Mouse (Mus musculus) myocyte (in vitro differentiated cells): ENCODE data around the gene Wrnip1. TPM values are rescaled to one million over a fixed set of nuclear protein-coding genes. Genes with fewer than 3 reads are reported as not detected.
A peak's percentile ranks its signal among the peaks of the same experiment; 100 is the strongest.
"Not testable (repeated sequence)": the region's sequence is repeated elsewhere in the genome, so short reads cannot be mapped to it uniquely, and the experiment has no call there.

ENCODE experiments used
- H3K27me3 ChIP-seq: one replicate; pipeline ENCODE4 v1.6.1; 2011; ENCODE audit not compliant: control insufficient read depth, insufficient read depth, insufficient read length
- H3K36me3 ChIP-seq: one replicate; pipeline ENCODE4 v1.6.1; 2011; ENCODE audit not compliant: control insufficient read depth, insufficient read depth
- H3K4me2 ChIP-seq: one replicate; pipeline ENCODE4 v1.6.1; 2011; ENCODE audit warnings: low read depth, control low read depth
- H3K4me3 ChIP-seq: one replicate; pipeline ENCODE4 v1.5.1; 2011; ENCODE audit warnings: mild to moderate bottlenecking, control low read depth, moderate library complexity
- H3K79me2 ChIP-seq: one replicate; pipeline ENCODE4 v1.6.1; 2011; ENCODE audit not compliant: control insufficient read depth, insufficient read depth
- H3ac ChIP-seq: one replicate; pipeline ENCODE4 v1.6.1; 2011; ENCODE audit not compliant: control insufficient read depth, insufficient read length
- CEBPB ChIP-seq: IDR thresholded peaks from 2 replicates; pipeline ENCODE4 v1.6.1; 2011; ENCODE audit warnings: mild to moderate bottlenecking, moderate library complexity; ENCODE audit not compliant: poor library complexity, insufficient read depth, severe bottlenecking
- E2F4 ChIP-seq: IDR thresholded peaks from one replicate; pipeline ENCODE4 v1.6.1; 2011; ENCODE audit warnings: mild to moderate bottlenecking, control low read depth, moderate library complexity; ENCODE audit not compliant: insufficient read depth
- MAX ChIP-seq: IDR thresholded peaks from one replicate; pipeline ENCODE4 v1.6.1; 2011; ENCODE audit warnings: low read depth, mild to moderate bottlenecking, control low read depth
- MYOD1 ChIP-seq, 3 experiments: IDR thresholded peaks; one replicate each; pipeline ENCODE4 v1.6.1; 2011; ENCODE audit warnings: control low read depth in 2 of 3, low read depth in 2 of 3, mild to moderate bottlenecking in 2 of 3, moderate library complexity in 1 of 3; ENCODE audit not compliant: insufficient read length in 2 of 3, control insufficient read depth in 1 of 3
- MYOG ChIP-seq, 3 experiments: IDR thresholded peaks; one replicate each; pipeline ENCODE4 v1.6.1; 2011; ENCODE audit warnings: control low read depth in 2 of 3, low read depth in 2 of 3, mild to moderate bottlenecking in 2 of 3; ENCODE audit not compliant: insufficient read length in 2 of 3, control insufficient read depth in 1 of 3, insufficient read depth in 1 of 3
- POLR2A ChIP-seq: IDR thresholded peaks from one replicate; pipeline ENCODE4 v1.6.1; 2011; ENCODE audit warnings: low read depth, mild to moderate bottlenecking, control low read depth, moderate library complexity; ENCODE audit not compliant: insufficient read length
- POLR2AphosphoS2 ChIP-seq: IDR thresholded peaks from one replicate; pipeline ENCODE4 v1.6.1; 2011; ENCODE audit warnings: low read depth, control low read depth; ENCODE audit not compliant: insufficient read length
- REST ChIP-seq: IDR thresholded peaks from one replicate; pipeline ENCODE4 v1.6.1; 2011; ENCODE audit warnings: mild to moderate bottlenecking, control low read depth, moderate library complexity; ENCODE audit not compliant: insufficient read depth, insufficient read length
- SRF ChIP-seq: IDR thresholded peaks from one replicate; pipeline ENCODE4 v1.6.1; 2011; ENCODE audit warnings: low read depth; ENCODE audit not compliant: control insufficient read depth, insufficient read length
- TCF12 ChIP-seq: IDR thresholded peaks from one replicate; pipeline ENCODE4 v1.6.1; 2011; ENCODE audit warnings: mild to moderate bottlenecking, control low read depth; ENCODE audit not compliant: poor library complexity, insufficient read depth, severe bottlenecking
- TCF3 ChIP-seq: IDR thresholded peaks from one replicate; pipeline ENCODE4 v1.6.1; 2011; ENCODE audit warnings: low read depth, control low read depth; ENCODE audit not compliant: insufficient read length
- USF1 ChIP-seq: IDR thresholded peaks from one replicate; pipeline ENCODE4 v1.6.1; 2011; ENCODE audit warnings: low read depth, mild to moderate bottlenecking, control low read depth, moderate library complexity
- polyA plus RNA-seq: library from polyadenylated mRNA; unstranded; fragments of >200 nt; fragmentation: generic; extraction: Trizol; gene quantifications from one replicate; pipeline ENCODE4 v1.2.1, GENCODE M21; 2012; ENCODE audit warnings: missing spikeins

Gene Wrnip1
- polyA plus RNA-seq, 1 experiment, result 22.4 TPM

DNA sequence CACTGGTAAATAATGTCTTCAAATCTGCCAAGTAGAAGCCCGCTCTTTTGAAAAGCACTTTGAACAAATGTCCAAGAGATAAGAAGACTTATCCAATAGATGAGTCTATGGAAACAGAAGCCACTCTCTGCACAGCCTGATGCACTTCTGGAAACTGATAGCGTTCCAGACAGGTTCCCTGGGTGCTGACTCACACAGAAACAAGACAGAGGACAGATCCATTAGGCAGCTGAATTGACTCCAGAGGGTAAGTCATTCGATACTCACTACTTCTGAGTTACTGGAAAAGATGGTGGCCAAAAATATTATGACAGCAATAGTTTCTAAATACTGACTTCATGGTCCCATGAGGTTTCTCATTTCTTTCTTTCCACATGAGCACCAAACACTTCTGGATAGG lies 59.0 kb downstream of the Wrnip1 start:
- H3ac ChIP-seq, result no peak overlapping the region
- H3K4me3 ChIP-seq, result no peak overlapping the region
- H3K79me2 ChIP-seq, result no peaks in the 10 kb centered on the region
- TF ChIP-seq MYOD1 (IDR thresholded peaks at IDR 0.05; ENCODE audit: control insufficient read depth in 1 of 3, insufficient read length in 2 of 3, low read depth in 2 of 3) (peak in 1 of 3 experiments; percentile 42), TCF3 (no peak)
- H3K27me3 ChIP-seq, result no peaks in the 10 kb centered on the region
- no peak overlapping the region for H3K4me2 ChIP-seq
- H3K36me3 ChIP-seq, result no peaks in the 10 kb centered on the region

DNA sequence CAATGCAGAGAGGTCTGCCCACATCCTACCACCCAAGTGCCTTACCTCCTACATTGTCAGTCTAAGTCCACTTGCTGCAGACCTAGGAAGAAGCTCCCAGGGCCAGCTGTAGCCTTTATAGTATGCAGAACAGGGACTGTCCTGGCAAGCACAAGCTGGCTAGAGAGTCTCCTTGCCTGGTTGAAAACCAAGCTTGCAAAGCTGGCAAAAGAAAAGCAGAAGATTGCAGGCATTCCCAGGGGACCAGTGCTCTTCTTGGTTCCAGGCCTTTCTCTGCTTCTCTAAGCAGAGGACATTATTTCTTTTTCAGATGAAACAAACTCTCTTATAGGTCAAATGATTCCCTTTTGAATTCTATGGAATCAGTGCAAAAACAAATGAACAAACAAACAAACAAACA lies 61.6 kb downstream of the Wrnip1 start:
- Histone ChIP-seq H3ac (no peak overlapping the region), H3K4me2 (no peak overlapping the region), H3K36me3 (no peaks in the 10 kb centered on the region), H3K27me3 (no peaks in the 10 kb centered on the region), H3K79me2 (no peaks in the 10 kb centered on the region), H3K4me3 (no peak overlapping the region)
- TF ChIP-seq MYOG (IDR thresholded peaks at IDR 0.05; ENCODE audit: control insufficient read depth in 1 of 3, insufficient read depth in 1 of 3, insufficient read length in 2 of 3, low read depth in 2 of 3) (no peak), TCF3 (no peak), MAX (no peak), POLR2A (no peak)

DNA sequence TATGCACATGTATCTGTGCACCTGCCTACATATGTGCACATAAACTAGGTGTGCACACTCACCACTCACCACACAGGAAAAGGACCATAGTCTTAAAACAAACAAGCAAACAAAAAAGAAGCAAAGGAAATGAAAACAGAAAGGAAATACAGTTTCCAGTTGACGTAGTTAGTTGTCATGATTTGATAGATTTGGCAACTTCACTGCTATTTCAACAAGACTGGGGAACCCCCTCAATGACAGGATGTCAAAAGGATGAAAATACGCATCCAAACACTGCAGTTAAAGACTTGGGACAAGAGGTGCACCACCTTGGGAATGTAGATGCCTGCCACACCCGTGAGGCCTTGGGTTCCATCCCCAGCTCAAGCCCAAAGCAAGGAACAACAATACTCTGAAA lies 62.7 kb downstream of the Wrnip1 start:
- not testable (repeated sequence) for H3ac ChIP-seq, H3K27me3 ChIP-seq, H3K79me2 ChIP-seq, H3K4me3 ChIP-seq, H3K4me2 ChIP-seq, H3K36me3 ChIP-seq

GRCm38 (mm10) chr13:32865591-32865990 lies 63.8 kb downstream of the Wrnip1 start:
- Histone ChIP-seq H3ac (no peak overlapping the region), H3K4me3 (no peak overlapping the region), H3K79me2 (no peaks in the 10 kb centered on the region), H3K4me2 (no peak overlapping the region), H3K36me3 (no peaks in the 10 kb centered on the region), H3K27me3 (no peaks in the 10 kb centered on the region)
- TF ChIP-seq POLR2A, result no peak
- TF ChIP-seq SRF, result no peak
- no peak for TF ChIP-seq MYOG (IDR thresholded peaks at IDR 0.05; ENCODE audit: control insufficient read depth in 1 of 3, insufficient read depth in 1 of 3, insufficient read length in 2 of 3, low read depth in 2 of 3)
- TF ChIP-seq TCF3, result no peak
- no peak for TF ChIP-seq MAX
- no peak for TF ChIP-seq TCF12
- TF ChIP-seq CEBPB, result no peak
- no peak for TF ChIP-seq MYOD1 (IDR thresholded peaks at IDR 0.05; ENCODE audit: control insufficient read depth in 1 of 3, insufficient read length in 2 of 3, low read depth in 2 of 3)
- no peak for TF ChIP-seq USF1
- no peak for TF ChIP-seq E2F4
- no peak for TF ChIP-seq POLR2AphosphoS2
- no peak for TF ChIP-seq REST

DNA sequence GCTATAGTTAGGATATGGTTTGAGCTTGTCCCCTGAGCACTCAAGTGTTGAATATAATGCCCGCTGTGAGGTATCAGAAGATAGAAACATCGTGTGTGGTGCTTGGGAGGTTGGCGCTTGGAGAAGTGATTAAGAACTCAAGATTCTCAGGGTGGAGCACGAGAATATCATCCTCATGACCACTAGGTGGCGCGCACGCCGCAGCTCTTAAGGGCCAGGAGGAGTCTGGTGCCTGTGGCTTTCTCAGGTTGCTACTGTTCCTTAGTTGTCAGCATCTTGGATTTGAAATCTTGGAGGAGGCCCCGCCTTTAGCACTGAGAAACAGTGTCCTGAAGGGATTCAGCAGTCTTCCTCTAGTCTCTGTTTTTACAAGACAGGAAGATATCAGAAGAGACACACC lies 64.6 kb downstream of the Wrnip1 start:
- Histone ChIP-seq H3K4me3 (no peak overlapping the region), H3K36me3 (no peaks in the 10 kb centered on the region), H3ac (no peak overlapping the region), H3K27me3 (no peaks in the 10 kb centered on the region), H3K79me2 (no peaks in the 10 kb centered on the region), H3K4me2 (no peak overlapping the region)
- TF ChIP-seq SRF (no peak), MYOD1 (IDR thresholded peaks at IDR 0.05; ENCODE audit: control insufficient read depth in 1 of 3, insufficient read length in 2 of 3, low read depth in 2 of 3) (no peak), POLR2A (no peak), USF1 (no peak)

DNA sequence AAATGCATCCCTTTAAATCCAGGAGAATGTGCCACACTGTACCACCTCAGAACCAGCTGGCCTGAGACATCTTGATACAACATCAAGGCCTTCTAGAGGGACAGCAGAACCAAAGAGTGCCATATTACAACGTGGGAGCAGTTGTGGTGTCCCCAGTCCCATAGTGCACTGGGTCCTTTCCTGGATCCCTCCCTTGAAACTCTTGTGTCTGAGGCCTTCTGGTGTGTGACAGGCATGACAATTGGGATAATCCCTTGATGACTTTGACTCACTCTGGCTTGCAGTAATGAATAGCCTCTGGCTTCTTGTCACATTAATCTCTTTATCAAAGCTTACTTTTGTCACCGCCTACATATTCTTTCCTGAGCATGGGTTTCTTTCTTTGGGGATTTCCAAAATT lies 65.2 kb downstream of the Wrnip1 start:
- no peak overlapping the region for H3ac ChIP-seq
- no peaks in the 10 kb centered on the region for H3K36me3 ChIP-seq
- TF ChIP-seq MAX, result no peak
- no peak overlapping the region for H3K4me3 ChIP-seq
- H3K27me3 ChIP-seq, result no peaks in the 10 kb centered on the region
- H3K4me2 ChIP-seq, result no peak overlapping the region
- H3K79me2 ChIP-seq, result no peaks in the 10 kb centered on the region

DNA sequence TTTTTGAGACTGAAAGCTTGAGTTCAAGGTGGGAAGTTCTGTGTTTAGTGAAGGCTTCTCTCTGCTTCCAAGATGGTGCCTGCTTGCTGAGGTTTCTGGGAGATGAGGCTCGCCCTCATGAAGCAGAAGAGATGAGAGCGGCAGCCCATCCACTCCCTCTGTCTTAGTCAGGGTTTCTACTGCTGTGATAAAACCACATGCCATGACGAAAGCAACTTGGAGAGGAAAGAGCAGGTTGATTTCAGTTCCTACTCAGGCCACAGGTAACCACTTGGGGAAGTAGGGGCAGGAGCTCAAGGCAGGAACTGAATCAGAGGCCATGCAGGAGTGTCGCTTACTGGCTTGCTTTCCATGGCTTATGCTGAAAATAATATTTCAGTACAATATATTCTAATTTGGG lies 66.4 kb downstream of the Wrnip1 start:
- not testable (repeated sequence) for H3K4me3 ChIP-seq

More for the DNA sequence above, 66.4 kb downstream of the Wrnip1 start:
- not testable (repeated sequence) for H3K27me3 ChIP-seq, H3ac ChIP-seq, H3K79me2 ChIP-seq, H3K4me2 ChIP-seq, H3K36me3 ChIP-seq
